Mouse (Mus musculus): ENCODE results near the gene Mon1a. TPM values are rescaled to one million over a fixed set of nuclear protein-coding genes. Genes with fewer than 3 reads are reported as not detected.

Gene Mon1a
- polyA plus RNA-seq, 1 experiment, result 0.89 TPM

GRCm38 (mm10) chr9:107918884-107919283 lies 30.9 kb downstream of the Mon1a start:
- TF ChIP-seq TAL1 (IDR thresholded peaks at IDR 0.05; ENCODE audit: low read length) (no peak), GATA1 (IDR thresholded peaks at IDR 0.05; ENCODE audit: low read length) (no peak)
- Histone ChIP-seq H3K4me3 (replicated peaks) (no peak overlapping the region), H3K27me3 (ENCODE audit: control insufficient read depth) (peaks cover under 1% of the 10 kb centered on the region; the same call in 1 of the 2 replicates), H3K9me3 (ENCODE audit: control insufficient read depth, low read length) (no peaks in the 10 kb centered on the region), H3K36me3 (ENCODE audit: control insufficient read depth) (peaks cover 6% of the 10 kb centered on the region), H3K4me1 (ENCODE audit: control insufficient read depth) (peaks cover 28% of the 10 kb centered on the region)

- TF ChIP-seq TAL1 (IDR thresholded peaks at IDR 0.05; ENCODE audit: low read length) (no peak), GATA1 (IDR thresholded peaks at IDR 0.05; ENCODE audit: low read length) (no peak)
Observed at GRCm38 (mm10) chr9:107919441-107919840, 31.5 kb downstream of the Mon1a start.

GRCm38 (mm10) chr9:107923021-107923420 lies 35.1 kb downstream of the Mon1a start:
- Histone ChIP-seq H3K4me1 (ENCODE audit: control insufficient read depth) (peaks cover 3% of the 10 kb centered on the region), H3K4me3 (replicated peaks) (no peak overlapping the region), H3K9me3 (ENCODE audit: control insufficient read depth, low read length) (no peaks in the 10 kb centered on the region), H3K27me3 (ENCODE audit: control insufficient read depth) (peaks cover 13% of the 10 kb centered on the region), H3K36me3 (ENCODE audit: control insufficient read depth) (peaks cover 3% of the 10 kb centered on the region)
- TF ChIP-seq TAL1 (IDR thresholded peaks at IDR 0.05; ENCODE audit: low read length), result no peak
- no peak for TF ChIP-seq GATA1 (IDR thresholded peaks at IDR 0.05; ENCODE audit: low read length)

More at GRCm38 (mm10) chr9:107919441-107919840, 31.5 kb downstream of the Mon1a start:
- no peak overlapping the region for H3K4me3 ChIP-seq (replicated peaks)
- H3K9me3 ChIP-seq (ENCODE audit: control insufficient read depth, low read length), result no peaks in the 10 kb centered on the region
- peaks cover 6% of the 10 kb centered on the region for H3K36me3 ChIP-seq (ENCODE audit: control insufficient read depth)
- peaks cover 24% of the 10 kb centered on the region for H3K4me1 ChIP-seq (ENCODE audit: control insufficient read depth)
- H3K27me3 ChIP-seq (ENCODE audit: control insufficient read depth), result peaks cover 4% of the 10 kb centered on the region

- TF ChIP-seq TAL1 (IDR thresholded peaks at IDR 0.05; ENCODE audit: low read length) (no peak), GATA1 (IDR thresholded peaks at IDR 0.05; ENCODE audit: low read length) (no peak)
- Histone ChIP-seq H3K36me3 (ENCODE audit: control insufficient read depth) (peaks cover 3% of the 10 kb centered on the region), H3K4me3 (replicated peaks) (no peak overlapping the region), H3K27me3 (ENCODE audit: control insufficient read depth) (peaks cover 22% of the 10 kb centered on the region), H3K4me1 (ENCODE audit: control insufficient read depth) (peaks cover 6% of the 10 kb centered on the region), H3K9me3 (ENCODE audit: control insufficient read depth, low read length) (no peaks in the 10 kb centered on the region)
Observed at GRCm38 (mm10) chr9:107923956-107924355, 36.0 kb downstream of the Mon1a start.

- no peak overlapping the region for H3K4me3 ChIP-seq (replicated peaks)
- no peaks in the 10 kb centered on the region for H3K9me3 ChIP-seq (ENCODE audit: control insufficient read depth, low read length)
- peaks cover 6% of the 10 kb centered on the region for H3K4me1 ChIP-seq (ENCODE audit: control insufficient read depth)
- H3K36me3 ChIP-seq (ENCODE audit: control insufficient read depth), result no peaks in the 10 kb centered on the region
- TF ChIP-seq TAL1 (IDR thresholded peaks at IDR 0.05; ENCODE audit: low read length) (no peak), GATA1 (IDR thresholded peaks at IDR 0.05; ENCODE audit: low read length) (no peak)
- H3K27me3 ChIP-seq (ENCODE audit: control insufficient read depth), result peaks cover 25% of the 10 kb centered on the region
Observed at GRCm38 (mm10) chr9:107925251-107925650, 37.3 kb downstream of the Mon1a start.

GRCm38 (mm10) chr9:107926920-107927420 lies 39.0 kb downstream of the Mon1a start:
- peaks cover 29% of the 10 kb centered on the region for H3K27me3 ChIP-seq (ENCODE audit: control insufficient read depth)
- TF ChIP-seq TAL1 (IDR thresholded peaks at IDR 0.05; ENCODE audit: low read length), result no peak
- TF ChIP-seq GATA1 (IDR thresholded peaks at IDR 0.05; ENCODE audit: low read length), result no peak
- no peaks in the 10 kb centered on the region for H3K9me3 ChIP-seq (ENCODE audit: control insufficient read depth, low read length)
- no peak overlapping the region for H3K4me3 ChIP-seq (replicated peaks)
- no peaks in the 10 kb centered on the region for H3K36me3 ChIP-seq (ENCODE audit: control insufficient read depth)
- peaks cover 6% of the 10 kb centered on the region for H3K4me1 ChIP-seq (ENCODE audit: control insufficient read depth)

GRCm38 (mm10) chr9:107927749-107928148 lies 39.8 kb downstream of the Mon1a start:
- Histone ChIP-seq H3K4me3 (replicated peaks) (no peak overlapping the region), H3K36me3 (ENCODE audit: control insufficient read depth) (no peaks in the 10 kb centered on the region), H3K9me3 (ENCODE audit: control insufficient read depth, low read length) (no peaks in the 10 kb centered on the region), H3K27me3 (ENCODE audit: control insufficient read depth) (peaks cover 31% of the 10 kb centered on the region), H3K4me1 (ENCODE audit: control insufficient read depth) (peaks cover 6% of the 10 kb centered on the region)
- no peak for TF ChIP-seq GATA1 (IDR thresholded peaks at IDR 0.05; ENCODE audit: low read length)
- no peak for TF ChIP-seq TAL1 (IDR thresholded peaks at IDR 0.05; ENCODE audit: low read length)

- Histone ChIP-seq H3K27me3 (ENCODE audit: control insufficient read depth) (peaks cover 32% of the 10 kb centered on the region), H3K9me3 (ENCODE audit: control insufficient read depth, low read length) (no peaks in the 10 kb centered on the region), H3K4me3 (replicated peaks) (no peak within 1 kb of the TSS), H3K4me1 (ENCODE audit: control insufficient read depth) (peaks cover 6% of the 10 kb centered on the region), H3K36me3 (ENCODE audit: control insufficient read depth) (no peaks in the 10 kb centered on the region)
- no peak for TF ChIP-seq TAL1 (IDR thresholded peaks at IDR 0.05; ENCODE audit: low read length)
- no peak for TF ChIP-seq GATA1 (IDR thresholded peaks at IDR 0.05; ENCODE audit: low read length)
Observed at GRCm38 (mm10) chr9:107928169-107928568, 40.2 kb downstream of the Mon1a start, which contains the start of gene Actl11. Actl11 (plus strand) TSS chr9:107928469.

GRCm38 (mm10) chr9:107932221-107932620 lies 44.3 kb downstream of the Mon1a start:
- peaks cover 60% of the 10 kb centered on the region for H3K27me3 ChIP-seq (ENCODE audit: control insufficient read depth)
- peaks cover 6% of the 10 kb centered on the region for H3K4me1 ChIP-seq (ENCODE audit: control insufficient read depth)
- H3K9me3 ChIP-seq (ENCODE audit: control insufficient read depth, low read length), result no peaks in the 10 kb centered on the region
- no peaks in the 10 kb centered on the region for H3K36me3 ChIP-seq (ENCODE audit: control insufficient read depth)
- H3K4me3 ChIP-seq (replicated peaks), result no peak overlapping the region
- TF ChIP-seq TAL1 (IDR thresholded peaks at IDR 0.05; ENCODE audit: low read length), result no peak
- TF ChIP-seq GATA1 (IDR thresholded peaks at IDR 0.05; ENCODE audit: low read length), result no peak

GRCm38 (mm10) chr9:107934146-107934545 lies 46.2 kb downstream of the Mon1a start:
- TF ChIP-seq TAL1 (IDR thresholded peaks at IDR 0.05; ENCODE audit: low read length) (no peak), GATA1 (IDR thresholded peaks at IDR 0.05; ENCODE audit: low read length) (no peak)
- Histone ChIP-seq H3K9me3 (ENCODE audit: control insufficient read depth, low read length) (no peaks in the 10 kb centered on the region), H3K27me3 (ENCODE audit: control insufficient read depth) (peaks cover 64% of the 10 kb centered on the region), H3K36me3 (ENCODE audit: control insufficient read depth) (no peaks in the 10 kb centered on the region), H3K4me1 (ENCODE audit: control insufficient read depth) (peaks cover 2% of the 10 kb centered on the region), H3K4me3 (replicated peaks) (no peak overlapping the region)
